Mouse (Mus musculus): ENCODE measurements around the gene Aldh3a1.
A peak's percentile ranks its signal among the peaks of the same experiment; 100 is the strongest.

Gene Aldh3a1

GRCm38 (mm10) chr11:61236015-61236414, 28.7 kb downstream of the Aldh3a1 start:
- DNase-seq (ENCODE audit: low read depth), result no peak

GRCm38 (mm10) chr11:61244406-61244805, 37.1 kb downstream of the Aldh3a1 start:
- DNase-seq (ENCODE audit: low read depth), result no peak

- DNase-seq (ENCODE audit: low read depth), result no peak
Measured at GRCm38 (mm10) chr11:61251741-61252140, 44.4 kb downstream of the Aldh3a1 start.

GRCm38 (mm10) chr11:61252807-61253206, 45.5 kb downstream of the Aldh3a1 start:
- no peak for DNase-seq (ENCODE audit: low read depth)

- no peak for DNase-seq (ENCODE audit: low read depth)
Measured at GRCm38 (mm10) chr11:61259106-61259505, 51.8 kb downstream of the Aldh3a1 start.

GRCm38 (mm10) chr11:61262516-61262915, 55.2 kb downstream of the Aldh3a1 start:
- no peak for DNase-seq (ENCODE audit: low read depth)

GRCm38 (mm10) chr11:61263841-61264240, 56.5 kb downstream of the Aldh3a1 start:
- no peak for DNase-seq (ENCODE audit: low read depth)

- peak; percentile 98 for DNase-seq (ENCODE audit: low read depth)
Measured at GRCm38 (mm10) chr11:61266551-61267533, 59.5 kb downstream of the Aldh3a1 start, which contains the start of gene Aldh3a2. TSS of gene Aldh3a2 (minus strand) at chr11:61267464.

All from naive thymus-derived CD4-positive, alpha-beta T cell, adult 2 months (primary cell).